Mouse (Mus musculus) neutrophil, adult 5-6 weeks (primary cell): ENCODE measurements at regions not wholly inside any gene's neighbourhood (a gene's known extent, or its start where the extent isn't known, plus 50 kb on each side); places are given as distances from the start of the nearest gene placed in this dataset.
"Not testable (repeated sequence)": the region's sequence is repeated elsewhere in the genome, so short reads cannot be mapped to it uniquely, and the experiment has no call there.

Experiments used
- ATAC-seq: fragments of 151-379, 151-347 bp; 2 replicates; pipeline ENCODE4 v1.8.0; 2017; ENCODE audit warnings: mild to moderate bottlenecking, moderate TSS enrichment; ENCODE audit not compliant: insufficient number of reproducible peaks, poor library complexity, low FRiP score, severe bottlenecking; ENCODE audit errors: extremely low read depth

- ATAC-seq: no peak
Observed at GRCm38 (mm10) chrX:12293146-12293545, 133.0 kb upstream of the Bcor start.

DNA sequence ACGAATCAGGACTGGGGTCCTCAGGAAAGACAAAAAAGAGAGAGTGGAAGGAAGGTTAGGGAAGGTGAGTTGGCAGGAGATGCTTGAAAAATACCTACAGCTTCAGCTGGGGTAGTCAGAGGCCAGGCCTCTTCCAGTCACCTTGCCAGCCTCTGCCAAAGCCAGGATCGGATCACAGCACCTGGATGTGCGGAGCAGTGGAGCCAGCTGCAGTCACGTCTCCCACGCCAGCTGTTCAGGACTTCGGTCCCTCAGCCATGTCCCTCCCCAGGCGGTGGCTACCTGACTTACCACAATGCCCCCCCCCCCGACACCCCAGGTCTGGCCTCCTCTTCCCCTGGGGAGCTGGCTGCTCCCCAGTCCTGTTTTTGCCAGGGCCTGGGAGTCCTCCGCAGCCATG lies 134.3 kb upstream of the Bcor start:
- ATAC-seq: no peak

DNA sequence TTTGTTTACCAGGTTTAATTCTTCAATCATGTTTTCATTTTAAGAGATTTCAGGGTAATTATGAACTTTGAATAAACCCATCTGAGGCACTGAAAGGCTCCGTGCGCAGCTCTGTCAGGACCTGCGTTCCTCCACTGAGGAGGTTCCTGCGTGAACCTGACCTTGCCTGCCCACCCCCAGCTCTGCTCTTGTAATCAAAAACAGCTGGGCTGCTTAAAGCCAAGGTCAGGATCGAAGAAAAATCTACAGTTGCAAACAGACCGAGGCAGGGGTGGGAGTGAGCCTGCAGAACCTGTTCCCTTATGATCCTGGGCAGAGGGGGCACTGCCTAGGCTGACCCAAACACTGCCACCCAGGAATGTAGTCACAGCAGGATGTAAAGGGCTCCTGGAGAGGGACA lies 134.8 kb upstream of the Bcor start:
- no peak for ATAC-seq

GRCm38 (mm10) chrX:12296264-12297053 lies 136.3 kb upstream of the Bcor start:
- no peak for ATAC-seq

GRCm38 (mm10) chrX:12298609-12299008 lies 138.5 kb upstream of the Bcor start:
- no peak for ATAC-seq

DNA sequence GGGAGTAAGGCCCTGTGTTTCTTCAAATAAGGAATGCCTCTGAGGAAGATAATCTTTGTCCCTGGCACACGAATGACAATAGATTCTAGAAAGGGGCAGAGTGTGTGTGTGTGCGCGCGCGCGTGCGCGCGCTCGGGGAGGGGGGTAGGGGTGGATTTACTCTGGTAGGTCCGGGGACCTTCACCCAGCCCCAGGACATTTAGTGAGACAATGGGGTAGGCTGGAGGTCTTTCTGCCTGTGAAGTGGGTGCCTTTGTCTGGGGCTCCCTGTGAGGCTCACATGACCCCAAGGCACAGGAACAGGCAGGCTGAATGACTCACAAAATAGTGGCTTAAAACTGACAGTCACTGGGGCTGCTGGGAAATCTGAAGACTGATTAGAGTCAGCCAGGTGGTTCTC lies 139.1 kb upstream of the Bcor start:
- no peak for ATAC-seq

DNA sequence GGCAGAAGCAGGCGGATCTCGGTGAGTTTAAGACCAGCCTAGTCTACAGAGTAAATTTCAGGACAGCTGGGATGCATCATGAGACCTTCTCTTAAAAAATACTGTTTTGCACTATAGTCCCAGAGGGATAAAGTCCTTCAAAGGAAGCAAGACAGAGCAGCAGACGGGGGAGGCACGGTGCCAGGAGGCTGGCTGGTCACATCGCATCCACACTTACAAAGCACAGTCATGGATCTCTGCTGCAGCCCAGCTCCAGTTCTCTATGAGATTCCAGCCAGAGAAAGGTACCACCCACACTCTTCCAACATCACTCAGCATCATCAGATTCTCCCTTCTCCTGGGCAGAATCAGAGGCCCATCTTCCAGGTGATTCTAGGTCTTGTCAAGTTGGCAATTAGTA lies 144.5 kb upstream of the Bcor start:
- no peak for ATAC-seq

DNA sequence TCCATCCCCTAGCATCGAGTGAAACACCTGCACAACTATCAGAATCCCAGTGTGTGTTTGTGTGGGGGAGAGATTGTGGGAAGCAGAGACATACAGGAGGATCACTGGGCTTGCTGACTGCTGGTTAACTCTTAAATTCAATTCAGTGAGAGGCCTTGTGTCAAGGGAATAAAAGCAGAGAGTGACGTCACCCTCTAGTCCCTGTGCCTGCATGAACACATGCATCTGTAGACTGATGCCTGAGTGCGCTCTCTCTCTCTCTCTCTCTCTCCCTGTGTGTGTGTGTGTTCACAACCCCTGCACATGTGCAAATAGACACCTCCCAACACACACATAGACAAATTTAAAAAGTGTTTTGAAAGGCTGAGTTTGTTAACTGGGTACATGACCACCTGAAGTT lies 146.8 kb upstream of the Bcor start:
- ATAC-seq: no peak

DNA sequence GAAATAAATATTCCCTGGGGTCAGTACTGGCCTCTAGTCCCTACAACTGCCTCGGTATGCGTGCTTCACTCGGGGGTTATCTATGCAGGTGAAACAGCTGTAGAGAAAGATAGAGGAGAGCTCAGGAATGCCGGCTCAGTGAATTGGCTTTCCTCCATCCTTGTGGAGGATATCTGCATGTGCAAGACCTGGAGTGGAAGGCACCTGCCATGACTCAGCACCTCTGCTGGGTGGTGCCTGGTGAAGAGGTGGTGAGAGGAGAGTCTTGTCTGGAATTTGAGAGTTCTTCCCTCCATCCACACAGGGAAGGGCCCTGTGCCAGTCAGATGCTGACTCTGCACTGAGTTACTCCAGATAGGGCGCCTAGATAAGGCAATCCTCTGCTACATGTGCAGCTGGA lies 152.4 kb upstream of the Bcor start:
- no peak for ATAC-seq

DNA sequence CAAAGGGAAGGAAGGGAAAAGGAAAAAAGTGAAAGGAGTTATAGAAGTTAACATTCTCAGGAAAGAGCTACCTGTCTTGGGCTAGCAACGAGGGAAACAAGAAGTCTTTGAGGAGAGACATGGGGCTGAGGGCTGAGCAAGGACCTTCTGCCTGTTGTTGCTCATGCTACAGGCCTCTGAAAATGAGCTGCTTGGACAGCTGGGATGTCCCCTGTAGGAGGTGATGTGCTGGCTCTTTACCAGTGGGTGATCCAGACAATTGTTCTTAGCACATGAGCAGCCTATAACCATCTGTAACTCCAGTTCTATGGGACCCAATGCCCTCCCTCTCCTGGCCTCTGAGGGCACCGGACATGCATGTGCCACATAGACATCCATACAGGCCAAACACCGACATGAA lies 155.5 kb upstream of the Bcor start:
- ATAC-seq: no peak

DNA sequence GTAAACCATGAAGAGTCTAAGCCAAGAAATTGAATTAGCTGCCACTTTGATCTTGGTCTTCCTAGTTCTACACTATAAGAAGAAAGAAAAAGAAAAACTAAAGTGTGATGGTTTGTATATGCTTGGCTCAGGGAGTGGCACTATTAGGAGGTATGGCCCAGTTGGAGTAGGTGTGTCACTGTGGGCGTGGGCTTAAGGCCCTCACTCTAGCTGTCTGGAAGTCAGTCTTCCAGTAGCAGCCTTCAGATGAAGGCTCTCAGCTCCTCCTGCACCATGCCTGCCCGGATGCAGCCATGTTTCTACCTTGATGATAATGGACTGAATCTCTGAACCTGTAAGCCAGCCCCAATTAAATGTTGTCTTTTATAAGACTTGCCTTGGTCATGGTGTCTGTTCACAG lies 157.3 kb upstream of the Bcor start:
- ATAC-seq: not testable (repeated sequence)

DNA sequence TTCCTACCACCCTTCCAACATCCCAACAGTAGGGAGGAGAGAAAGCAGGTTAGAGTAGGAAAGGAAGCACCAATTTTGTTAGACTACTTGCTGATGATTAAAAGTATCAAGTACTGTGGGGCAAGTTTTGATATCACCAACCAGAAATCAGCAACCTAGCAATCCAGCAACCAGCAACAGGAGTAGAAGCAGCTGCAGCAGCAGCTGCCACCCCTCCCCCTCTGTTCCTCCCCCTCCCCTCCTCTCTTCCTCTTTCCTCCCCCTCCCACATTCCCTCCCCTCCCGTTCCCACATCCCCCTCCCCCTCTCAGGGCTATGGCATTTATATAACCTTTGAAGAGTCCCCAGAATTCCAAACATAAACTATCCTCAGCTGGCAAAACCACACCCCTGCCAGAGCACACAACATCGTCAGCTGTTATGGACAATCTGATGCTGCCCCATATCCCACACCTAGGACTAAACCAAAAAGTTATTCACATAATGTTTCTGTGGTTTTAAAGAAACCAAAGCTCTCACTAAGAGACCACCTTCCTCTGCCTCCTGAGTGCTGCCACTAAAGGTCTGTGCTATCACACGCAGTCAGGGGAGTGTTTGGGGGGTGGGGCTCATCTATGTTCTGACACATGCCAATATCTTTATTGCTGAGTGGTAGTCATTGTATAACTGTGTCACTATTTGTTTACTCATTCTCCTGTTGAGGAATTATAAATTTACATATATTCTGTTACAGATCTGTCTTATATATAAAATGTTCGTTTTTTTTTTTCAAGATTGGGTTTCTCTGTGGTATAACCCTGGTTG lies 158.9 kb upstream of the Bcor start:
- no peak for ATAC-seq

DNA sequence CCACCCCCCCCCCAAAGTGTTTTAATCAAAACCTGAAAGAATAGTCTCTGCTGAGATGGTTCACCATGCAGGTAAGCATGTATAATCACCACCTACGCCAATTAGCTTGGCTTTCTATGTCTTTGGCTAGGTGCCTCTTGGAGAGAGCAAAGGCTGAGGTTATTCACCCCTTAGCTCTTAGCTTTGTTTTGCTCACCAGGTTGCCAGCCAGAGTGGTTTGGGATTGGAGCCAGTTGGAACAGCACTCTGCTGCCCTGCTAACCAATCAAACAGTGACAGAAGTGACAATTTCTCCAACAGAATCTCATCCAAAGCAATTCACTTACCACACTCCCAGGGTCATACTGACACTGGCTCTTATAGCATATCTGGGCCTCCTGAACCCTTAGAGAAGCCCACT lies 162.3 kb upstream of the Bcor start:
- ATAC-seq: no peak

DNA sequence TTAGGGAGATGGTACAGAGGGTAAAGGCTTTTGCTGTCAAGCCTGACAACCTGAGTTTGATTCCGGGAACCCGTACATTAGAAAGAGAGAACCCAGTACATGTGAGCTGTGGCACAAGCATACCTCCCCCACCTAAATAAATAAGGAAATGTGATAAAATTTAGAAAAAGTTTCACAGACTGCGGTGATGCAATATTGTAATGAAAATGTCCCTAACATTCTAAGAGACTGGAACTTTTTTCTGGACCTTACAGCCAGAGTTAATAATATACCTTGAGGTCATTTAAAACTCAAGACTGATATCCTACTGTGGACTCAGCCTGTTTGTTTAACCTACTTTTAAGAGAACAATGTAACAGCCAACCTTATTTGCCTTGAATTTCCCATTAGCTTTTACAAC lies 163.1 kb upstream of the Bcor start:
- ATAC-seq: no peak

- no peak for ATAC-seq
Observed at GRCm38 (mm10) chrX:12323812-12324211, 163.7 kb upstream of the Bcor start.

GRCm38 (mm10) chrX:12327464-12327863 lies 167.3 kb upstream of the Bcor start:
- no peak for ATAC-seq

- no peak for ATAC-seq
Observed at GRCm38 (mm10) chrX:12340561-12340960, 180.4 kb upstream of the Bcor start.

DNA sequence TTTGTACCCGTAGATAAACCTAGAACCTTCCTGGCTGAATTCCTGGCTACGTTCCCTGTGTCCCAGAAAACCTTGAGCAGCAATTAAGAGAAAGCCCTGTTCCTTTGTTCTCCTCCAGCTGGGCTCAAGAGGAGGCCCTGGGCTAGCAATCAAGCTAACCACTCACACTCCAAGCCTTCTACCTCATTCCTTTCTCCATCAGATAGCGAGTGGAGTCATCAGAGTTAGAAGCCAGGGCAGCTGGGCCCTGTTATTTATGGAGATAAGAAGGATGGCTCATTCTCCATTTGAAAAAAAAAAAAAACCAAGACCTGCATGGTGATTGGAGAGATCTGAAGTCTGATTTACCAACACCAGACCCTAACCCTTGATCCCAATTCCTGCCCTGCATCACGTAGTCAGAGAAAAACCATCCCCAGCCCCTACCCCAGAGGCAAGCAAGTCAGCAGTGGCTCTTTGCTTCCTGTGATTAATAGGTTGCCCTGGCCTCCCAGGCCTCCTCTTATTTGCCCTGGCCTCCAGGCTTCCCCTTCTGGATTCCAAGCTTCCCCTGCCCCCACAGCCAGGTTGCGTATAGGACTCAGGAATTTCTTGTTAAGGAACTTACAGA lies 181.3 kb upstream of the Bcor start:
- ATAC-seq: no peak

GRCm38 (mm10) chrX:12344805-12345555 lies 184.8 kb upstream of the Bcor start:
- no peak for ATAC-seq
